Mouse (Mus musculus) bone marrow macrophage, adult 2 months (primary cell): ENCODE data around the gene Meiob. TPM values are rescaled to one million over a fixed set of nuclear protein-coding genes. Genes with fewer than 3 reads are reported as not detected.

Source experiments
- H3K27ac ChIP-seq: 2 replicates; pipeline ENCODE4 v1.5.1; 2012; ENCODE audit warnings: low read depth, low read length; ENCODE audit not compliant: insufficient read depth
- H3K4me1 ChIP-seq: 2 replicates; pipeline ENCODE4 v1.6.1; 2012; ENCODE audit warnings: low read length; ENCODE audit not compliant: control insufficient read depth, insufficient read depth
- H3K4me3 ChIP-seq: 2 replicates; pipeline ENCODE4 v1.5.1; 2012; ENCODE audit warnings: mild to moderate bottlenecking, low read length, moderate library complexity; ENCODE audit not compliant: insufficient read depth
- CTCF ChIP-seq: IDR thresholded peaks from 2 replicates; pipeline ENCODE4 v1.5.1; 2012; ENCODE audit warnings: low read depth, mild to moderate bottlenecking, low read length, moderate library complexity
- POLR2A ChIP-seq: IDR thresholded peaks from 2 replicates; pipeline ENCODE4 v1.6.1; 2012; ENCODE audit warnings: mild to moderate bottlenecking, low read depth, low read length, borderline replicate concordance
- polyA plus RNA-seq: library from polyadenylated mRNA; stranded (reverse); fragments of >200 nt; gene quantifications from 2 replicates; pipeline ENCODE4 v1.2.4, GENCODE M21; 2012; ENCODE audit not compliant: missing spikeins, insufficient read depth, insufficient read length

Gene Meiob
- polyA plus RNA-seq, 1 experiment: not detected

DNA sequence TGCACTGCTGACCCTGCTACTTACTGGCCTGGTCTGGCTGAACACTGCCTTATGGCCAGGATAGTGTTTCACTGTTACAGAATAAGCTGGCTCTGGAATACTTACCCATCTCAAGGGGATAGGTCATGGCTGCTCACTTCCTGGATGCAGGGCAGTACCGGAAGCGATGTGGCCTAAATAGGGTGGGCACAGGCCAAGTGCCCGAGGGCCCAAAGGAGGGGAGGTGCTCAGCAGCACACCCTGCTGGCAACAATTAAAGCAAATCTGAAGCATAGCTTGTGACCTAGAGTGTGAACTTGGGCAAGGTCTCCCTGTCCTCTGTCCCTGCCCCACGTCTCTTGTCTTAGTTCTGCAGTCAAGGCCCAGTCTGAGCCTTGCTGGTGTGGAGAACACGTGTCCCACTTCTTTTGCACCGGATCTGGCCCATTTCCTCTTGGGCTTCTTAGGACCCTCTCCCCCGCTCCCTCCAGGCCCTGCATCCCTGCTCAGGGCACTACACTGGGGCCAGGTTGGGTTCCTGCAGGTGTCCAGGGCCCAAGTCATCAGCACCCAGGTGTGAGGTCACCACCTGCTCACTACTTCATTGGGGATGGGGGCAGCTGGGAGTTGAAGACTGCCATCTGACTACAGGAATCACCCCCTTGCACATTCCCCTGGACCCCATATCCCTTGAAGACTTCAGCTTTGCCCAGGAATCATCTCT is 77.8 kb downstream of the Meiob start:
- peaks cover 3% of the 10 kb centered on the region; the same call in 1 of the 2 replicates for H3K4me1 ChIP-seq
- TF ChIP-seq POLR2A (no peak), CTCF (peak; percentile 45)

GRCm38 (mm10) chr17:24884391-24884790 is 80.3 kb downstream of the Meiob start:
- no peak overlapping the region for H3K4me3 ChIP-seq
- peaks cover 9% of the 10 kb centered on the region for H3K4me1 ChIP-seq
- H3K27ac ChIP-seq: no peak overlapping the region
- TF ChIP-seq POLR2A (no peak), CTCF (no peak)

More for the DNA sequence above, 77.8 kb downstream of the Meiob start:
- Histone ChIP-seq H3K4me3 (no peak overlapping the region), H3K27ac (no peak overlapping the region)

- Histone ChIP-seq H3K4me3 (peak overlapping the region; percentile 98), H3K27ac (no peak overlapping the region), H3K4me1 (peaks cover 9% of the 10 kb centered on the region)
- no peak for TF ChIP-seq POLR2A
- no peak for TF ChIP-seq CTCF
Observed at GRCm38 (mm10) chr17:24885356-24886133, 81.5 kb downstream of the Meiob start.

DNA sequence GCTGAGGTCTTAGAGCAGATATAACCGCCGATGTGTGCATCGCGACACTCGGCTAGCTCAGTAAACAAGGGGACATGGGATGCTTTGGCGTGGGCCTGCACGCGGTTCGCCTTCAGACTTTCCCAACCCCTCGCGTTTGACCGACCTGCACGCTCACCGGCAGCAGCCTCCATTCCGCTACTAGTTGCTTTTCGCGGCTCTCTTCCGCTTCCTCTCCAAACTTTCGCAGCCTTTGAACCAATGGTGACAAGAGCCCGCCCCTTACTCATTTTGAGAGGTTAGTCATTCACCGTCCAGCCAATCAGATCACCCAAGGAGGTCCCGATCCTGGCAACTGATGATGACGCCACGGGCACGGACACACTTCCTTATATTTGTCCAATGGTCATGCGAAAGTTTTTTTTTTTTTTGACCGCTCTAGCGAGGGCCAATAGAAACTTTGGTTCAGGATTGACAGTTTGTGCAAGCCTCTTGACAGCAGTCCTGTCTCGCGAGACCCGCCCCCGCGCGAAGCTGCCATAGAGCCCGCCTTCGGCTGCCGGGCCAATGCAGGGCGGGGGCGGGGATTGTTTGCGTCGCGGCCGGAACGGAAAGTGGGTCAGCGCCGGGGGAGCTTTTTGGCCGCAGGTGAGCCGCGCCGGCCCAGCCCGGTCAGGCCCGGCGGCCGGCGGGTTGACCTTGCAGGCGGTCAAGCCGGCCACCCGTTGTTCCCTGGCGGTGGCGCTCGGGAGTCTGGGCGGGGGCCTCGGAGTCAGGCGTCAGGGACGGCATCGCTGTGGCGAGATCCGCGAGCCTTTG is 82.2 kb downstream of the Meiob start, which contains the start of the genes Nubp2 and Spsb3:
Gene Nubp2 (minus strand): TSS at position 216 of the 798 bp plus-strand sequence.
Gene Spsb3 (plus strand): TSS at position 510 of the 798 bp plus-strand sequence.
- Histone ChIP-seq H3K27ac (peak within 1 kb of the TSS; percentile 35), H3K4me1 (peaks cover 9% of the 10 kb centered on the region), H3K4me3 (peak within 1 kb of the TSS; percentile 98)
- TF ChIP-seq POLR2A (no peak), CTCF (no peak)

DNA sequence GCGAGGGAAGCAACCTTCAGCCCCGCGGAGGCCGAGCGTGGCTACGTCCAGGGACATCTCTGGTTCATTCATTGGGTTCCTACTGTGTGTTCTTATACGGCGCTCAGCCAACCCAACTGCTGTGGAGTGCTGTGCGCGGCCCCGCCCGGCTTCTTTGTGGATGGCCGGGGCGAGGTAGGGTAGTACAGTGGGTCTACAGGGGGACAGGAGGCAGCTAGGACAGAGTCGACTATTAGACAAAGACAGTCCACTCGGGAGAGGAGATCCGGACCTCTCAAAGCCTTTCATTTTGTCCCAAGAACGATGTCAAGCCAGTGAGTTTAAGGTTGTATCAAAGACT is 82.8 kb downstream of the Meiob start:
- H3K4me1 ChIP-seq: peaks cover 9% of the 10 kb centered on the region
- TF ChIP-seq POLR2A (no peak), CTCF (no peak)
- H3K4me3 ChIP-seq: peak overlapping the region; percentile 92
- peak overlapping the region; percentile 35 for H3K27ac ChIP-seq

DNA sequence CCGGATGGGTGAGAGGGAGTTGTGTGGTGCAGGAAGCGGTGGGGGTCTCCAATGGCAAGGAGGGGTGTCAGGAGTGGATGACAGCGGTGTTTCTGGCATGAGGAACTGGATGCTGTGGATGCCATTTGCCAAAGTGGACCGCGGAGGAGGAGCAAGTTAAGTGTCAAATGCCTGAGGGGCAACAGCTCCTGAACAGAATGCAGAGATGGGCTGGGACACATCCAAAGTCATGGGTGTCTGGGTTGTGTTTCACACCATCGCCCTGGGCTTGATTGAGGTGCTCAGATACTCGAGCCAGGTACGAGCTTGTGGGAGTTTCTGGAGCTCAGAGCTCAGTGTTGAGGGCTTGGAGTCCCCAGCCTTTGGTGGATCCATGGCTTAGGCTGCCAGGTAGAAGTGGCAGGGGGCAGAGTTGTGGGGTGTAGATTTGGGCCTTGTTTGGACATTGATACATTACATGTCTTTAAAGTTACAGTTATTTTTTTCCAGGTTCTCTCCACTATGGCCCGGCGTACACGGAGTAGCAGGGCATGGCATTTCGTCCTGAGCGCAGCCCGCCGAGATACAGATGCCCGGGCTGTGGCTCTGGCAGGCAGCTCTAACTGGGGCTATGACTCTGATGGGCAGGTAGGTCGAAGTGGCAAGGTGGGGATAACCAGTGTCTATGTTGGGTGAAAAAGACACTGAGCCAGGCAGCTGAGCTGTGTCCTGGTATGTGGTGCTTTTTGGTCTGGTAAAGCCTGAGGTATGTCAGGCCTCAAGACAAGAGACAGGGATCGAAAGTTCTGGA is 83.4 kb downstream of the Meiob start:
- Histone ChIP-seq H3K4me3 (peak overlapping the region; percentile 92), H3K4me1 (peaks cover 9% of the 10 kb centered on the region), H3K27ac (no peak overlapping the region)
- TF ChIP-seq POLR2A (no peak), CTCF (no peak)

GRCm38 (mm10) chr17:24888862-24889261 is 84.8 kb downstream of the Meiob start:
- Histone ChIP-seq H3K27ac (no peak overlapping the region), H3K4me1 (peaks cover 7% of the 10 kb centered on the region), H3K4me3 (no peak overlapping the region)
- no peak for TF ChIP-seq CTCF
- no peak for TF ChIP-seq POLR2A

Other genes with a start within 250 kb of the Meiob start
- gene Tsc2, start 171.7 kb upstream of the Meiob start, polyA plus RNA-seq: 62.1 and 67.7 TPM in 2 replicates
- 4.1 and 6.2 TPM in 2 replicates for gene Nthl1, start 171.6 kb upstream of the Meiob start, polyA plus RNA-seq
- 0.98 TPM in 1 of 2 replicates, not detected in the other for gene Slc9a3r2, start 154.0 kb upstream of the Meiob start, polyA plus RNA-seq
- not detected in 2 replicates for gene Npw, start 145.8 kb upstream of the Meiob start, polyA plus RNA-seq
- 28.0 and 29.6 TPM in 2 replicates for gene Zfp598, start 134.6 kb upstream of the Meiob start, polyA plus RNA-seq
- 0.41 and 0.79 TPM in 2 replicates for gene Syngr3, start 114.3 kb upstream of the Meiob start, polyA plus RNA-seq
- 21.6 and 22.0 TPM in 2 replicates for gene Gfer, start 108.1 kb upstream of the Meiob start, polyA plus RNA-seq
- gene Noxo1, start 108.1 kb upstream of the Meiob start, polyA plus RNA-seq: 3.9 and 6.0 TPM in 2 replicates
- 11.7 and 16.9 TPM in 2 replicates for gene Tbl3, start 96.6 kb upstream of the Meiob start, polyA plus RNA-seq
- gene Rnf151, start 86.2 kb upstream of the Meiob start, polyA plus RNA-seq: not detected in 2 replicates
- gene Rps2, start 86.2 kb upstream of the Meiob start, polyA plus RNA-seq: 685 and 784 TPM in 2 replicates
- 164 and 191 TPM in 2 replicates for gene Ndufb10, start 79.8 kb upstream of the Meiob start, polyA plus RNA-seq
- not detected in 2 replicates for gene Rpl3l, start 76.5 kb upstream of the Meiob start, polyA plus RNA-seq
- 214 and 223 TPM in 2 replicates for gene Msrb1, start 67.6 kb upstream of the Meiob start, polyA plus RNA-seq
- not detected in 2 replicates for gene Hs3st6, start 51.3 kb upstream of the Meiob start, polyA plus RNA-seq
- 39.7 and 44.9 TPM in 2 replicates for gene Hagh, start 35.9 kb downstream of the Meiob start, polyA plus RNA-seq
- 9.0 and 9.1 TPM in 2 replicates for gene Fahd1, start 46.1 kb downstream of the Meiob start, polyA plus RNA-seq
- not detected in 2 replicates for gene Igfals, start 61.7 kb downstream of the Meiob start, polyA plus RNA-seq
- 39.0 and 40.3 TPM in 2 replicates for gene Nubp2, start 82.1 kb downstream of the Meiob start, polyA plus RNA-seq
- gene Spsb3, start 82.4 kb downstream of the Meiob start, polyA plus RNA-seq: 20.2 and 21.3 TPM in 2 replicates
- 5.9 and 7.1 TPM in 2 replicates for gene Eme2, start 90.8 kb downstream of the Meiob start, polyA plus RNA-seq
- 25.6 and 34.9 TPM in 2 replicates for gene Mrps34, start 90.8 kb downstream of the Meiob start, polyA plus RNA-seq
- 37.2 and 38.5 TPM in 2 replicates for gene Nme3, start 92.2 kb downstream of the Meiob start, polyA plus RNA-seq
- 56.7 and 64.0 TPM in 2 replicates for gene Mapk8ip3, start 132.7 kb downstream of the Meiob start, polyA plus RNA-seq
- gene Jpt2, start 156.4 kb downstream of the Meiob start, polyA plus RNA-seq: 35.7 and 42.4 TPM in 2 replicates
- 16.0 and 17.3 TPM in 2 replicates for gene Cramp1l, start 211.5 kb downstream of the Meiob start, polyA plus RNA-seq
- 16.8 and 20.4 TPM in 2 replicates for gene Ift140, start 211.8 kb downstream of the Meiob start, polyA plus RNA-seq